Mouse (Mus musculus) intestine, embryonic 15.5 days (tissue): ENCODE results near the gene Lrrc14b. TPM values are rescaled to one million over a fixed set of nuclear protein-coding genes. Genes with fewer than 3 reads are reported as not detected.

Source experiments
- ATAC-seq: fragments of 200-750 bp; cut with Nextera tagmentation; 2 replicates; pipeline ENCODE4 v1.8.0; 2017; ENCODE audit warnings: moderate TSS enrichment, moderate library complexity
- H3K27ac ChIP-seq: fragments of 300-500 bp; sonication (generic); 2 replicates; pipeline ENCODE4 v1.5.1; 2015; ENCODE audit warnings: mild to moderate bottlenecking, inconsistent platforms
- H3K27me3 ChIP-seq: fragments of 300-500 bp; sonication (generic); replicated peaks from 2 replicates; pipeline ENCODE4 v1.6.1; 2015; ENCODE audit warnings: inconsistent platforms
- H3K36me3 ChIP-seq: fragments of 300-500 bp; sonication (generic); 2 replicates; pipeline ENCODE4 v1.6.1; 2015; ENCODE audit warnings: inconsistent platforms
- H3K4me1 ChIP-seq: fragments of 300-500 bp; sonication (generic); replicated peaks from 2 replicates; pipeline ENCODE4 v1.6.1; 2015; ENCODE audit warnings: inconsistent platforms
- H3K4me2 ChIP-seq: fragments of 300-500 bp; sonication (generic); replicated peaks from 2 replicates; pipeline ENCODE4 v1.6.1; 2015; ENCODE audit warnings: mild to moderate bottlenecking, inconsistent platforms
- H3K4me3 ChIP-seq: fragments of 300-500 bp; sonication (generic); replicated peaks from 2 replicates; pipeline ENCODE4 v1.5.1; 2015; ENCODE audit warnings: inconsistent platforms
- H3K9ac ChIP-seq: fragments of 300-500 bp; sonication (generic); 2 replicates; pipeline ENCODE4 v1.6.1; 2015; ENCODE audit warnings: inconsistent platforms
- H3K9me3 ChIP-seq: fragments of 300-500 bp; sonication (generic); 2 replicates; pipeline ENCODE4 v1.6.1; 2016; ENCODE audit warnings: inconsistent platforms
- WGBS: fragments of 180-500 bp; shearing (Covaris S2); methylation state at CpG from one replicate; pipeline ENCODE4 v1.1.7; 2015; 5-methylcytosine and 5-hydroxymethylcytosine counted together
- microRNA counts: library from miRNA; unstranded; fragments of <30 nt; microRNA quantifications from one replicate; lab custom pipeline; 2016
- polyA plus RNA-seq: library from polyadenylated mRNA; unstranded; fragments of >200 nt; fragmentation: Nextera tagmentation; extraction: Ambion mirVana; gene quantifications from 2 replicates; pipeline ENCODE4 v1.2.1, GENCODE M21; 2015

The Lrrc14b gene
- polyA plus RNA-seq, 1 experiment from 2014 or later = not detected

DNA sequence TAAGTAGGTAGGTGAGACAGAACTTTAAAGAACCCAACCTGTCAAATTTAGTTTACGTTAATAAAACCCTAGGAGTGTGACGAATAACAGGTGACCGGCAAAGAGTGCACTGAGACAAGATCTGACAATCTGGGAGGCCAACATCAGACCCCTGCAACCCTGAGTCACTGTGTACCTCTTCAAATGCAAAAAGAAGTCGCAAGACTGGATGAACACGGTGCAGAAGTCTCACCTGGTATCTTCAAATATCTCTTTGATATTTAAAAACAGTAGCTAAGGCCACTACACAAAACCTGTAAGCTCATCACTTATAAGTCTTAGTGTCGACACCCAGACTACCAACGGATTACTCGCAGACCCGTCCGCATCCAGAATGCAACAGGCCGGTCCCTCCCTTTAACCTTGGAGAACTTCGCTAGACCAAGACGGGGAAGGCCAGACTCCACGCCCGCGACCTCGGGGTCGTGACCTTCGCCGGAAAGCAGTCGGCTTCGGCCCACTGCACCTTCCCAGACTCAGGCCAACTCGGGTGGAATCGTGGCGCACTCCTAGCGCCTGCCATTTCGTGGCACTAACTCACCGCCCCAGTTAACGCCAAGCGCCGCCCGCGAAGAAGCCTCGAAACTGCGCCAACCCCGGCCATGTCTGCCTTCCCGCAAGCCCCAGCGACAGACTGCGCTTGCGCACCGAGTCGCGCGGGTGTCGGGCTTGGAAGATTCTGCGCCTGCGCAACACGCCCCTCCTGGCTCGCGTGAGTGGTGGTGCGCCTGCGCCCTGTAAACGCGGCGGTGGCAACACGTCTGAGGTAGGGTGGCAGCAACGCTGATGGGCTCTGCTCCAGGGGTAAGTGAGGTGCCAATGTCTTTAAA, 14.0 kb downstream of the Lrrc14b start, which contains the start of the genes Sdha and Ccdc127:
TSS of gene Sdha (minus strand) at position 715 of the 869 bp plus-strand sequence.
TSS of gene Ccdc127 (plus strand) at position 744 of the 869 bp plus-strand sequence.
- WGBS = under 1% methylated on average over 57 of the region's 57 CpGs
- no peaks in the 10 kb centered on the region for H3K27me3 ChIP-seq
- H3K36me3 ChIP-seq = peaks cover 10% of the 10 kb centered on the region
- peak within 1 kb of the TSS; percentile 71 for H3K9ac ChIP-seq
- peak within 1 kb of the TSS; percentile 74 for H3K27ac ChIP-seq
- H3K4me1 ChIP-seq = peaks cover 10% of the 10 kb centered on the region; the same call in 1 of the 2 replicates
- peak; percentile 99 for ATAC-seq
- peak within 1 kb of the TSS; percentile 61 for H3K4me3 ChIP-seq
- no peaks in the 10 kb centered on the region for H3K9me3 ChIP-seq
- H3K4me2 ChIP-seq = peak within 1 kb of the TSS; percentile 49

DNA sequence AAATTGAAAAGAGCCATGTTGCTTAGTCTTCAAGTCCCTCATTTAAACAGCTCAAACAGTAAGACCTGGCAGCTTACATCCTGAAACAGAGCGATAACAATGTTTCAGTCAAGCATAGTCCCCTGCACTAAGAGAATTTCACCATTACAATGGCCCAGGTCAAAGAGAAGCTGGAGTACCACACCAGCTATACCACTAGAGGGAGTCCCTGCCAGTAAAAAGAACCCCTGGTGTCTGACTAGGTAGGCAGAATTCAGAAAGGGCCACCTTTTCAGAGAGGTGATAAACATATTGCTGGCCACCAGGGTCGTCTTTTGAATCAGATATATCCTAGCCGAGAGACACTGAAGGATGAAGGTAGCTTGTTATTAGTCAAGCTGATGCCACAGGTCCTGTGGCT, 22.8 kb downstream of the Lrrc14b start:
- 42% methylated on average over 3 of the region's 3 CpGs for WGBS
- peak; percentile 65; the same call in 1 of the 2 replicates for ATAC-seq

GRCm38 (mm10) chr13:74329321-74329720, 34.5 kb downstream of the Lrrc14b start:
- no peak for ATAC-seq
- H3K4me3 ChIP-seq = no peak overlapping the region
- H3K9ac ChIP-seq = no peak overlapping the region
- H3K27me3 ChIP-seq = no peaks in the 10 kb centered on the region
- no peaks in the 10 kb centered on the region for H3K9me3 ChIP-seq
- peaks cover 45% of the 10 kb centered on the region for H3K36me3 ChIP-seq
- no peak overlapping the region for H3K4me2 ChIP-seq
- H3K27ac ChIP-seq = no peak overlapping the region
- no peaks in the 10 kb centered on the region for H3K4me1 ChIP-seq

More for the DNA sequence above, 22.8 kb downstream of the Lrrc14b start:
- Histone ChIP-seq H3K36me3 (peaks cover 36% of the 10 kb centered on the region), H3K27me3 (no peaks in the 10 kb centered on the region), H3K4me1 (no peaks in the 10 kb centered on the region), H3K4me2 (no peak overlapping the region), H3K9ac (no peak overlapping the region), H3K4me3 (no peak overlapping the region), H3K27ac (no peak overlapping the region), H3K9me3 (no peaks in the 10 kb centered on the region)

- peak; percentile 99 for ATAC-seq
- under 1% methylated on average over 36 of the region's 36 CpGs for WGBS
- H3K36me3 ChIP-seq = 0 out of 2 replicates have a peak, but pooled peaks cover 12% of the 10 kb centered on the region
- peak within 1 kb of the TSS; percentile 67 for H3K4me2 ChIP-seq
- H3K4me1 ChIP-seq = no peaks in the 10 kb centered on the region
- no peaks in the 10 kb centered on the region for H3K27me3 ChIP-seq
- H3K27ac ChIP-seq = peak within 1 kb of the TSS; percentile 66
- H3K9ac ChIP-seq = peak within 1 kb of the TSS; percentile 84
- peak within 1 kb of the TSS; percentile 78 for H3K4me3 ChIP-seq
- H3K9me3 ChIP-seq = no peaks in the 10 kb centered on the region
Measured at GRCm38 (mm10) chr13:74317170-74317849, 46.5 kb downstream of the Lrrc14b start, which contains the start of gene Pdcd6. Pdcd6 (minus strand) TSS chr13:74317580.

DNA sequence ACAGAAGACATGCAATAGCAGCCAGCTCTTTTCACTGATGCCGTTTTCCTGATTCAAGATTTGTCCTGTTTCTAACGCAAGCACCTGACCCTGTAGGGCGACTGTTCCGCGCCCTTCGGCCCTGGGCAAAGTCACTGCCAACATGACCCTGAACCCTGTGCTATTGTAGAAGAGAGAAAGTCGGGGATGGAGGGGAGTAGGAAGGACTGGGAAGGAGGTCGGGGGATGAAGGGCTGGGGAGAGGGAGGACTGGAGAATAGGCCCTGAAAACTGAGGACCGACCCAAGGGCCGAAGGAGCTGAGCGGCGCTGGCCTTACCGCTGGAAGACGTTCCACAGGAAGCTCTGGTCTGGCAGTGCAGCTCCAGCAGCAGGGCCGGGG, 47.0 kb downstream of the Lrrc14b start:
- Histone ChIP-seq H3K9me3 (no peaks in the 10 kb centered on the region), H3K4me2 (peak overlapping the region; percentile 67), H3K4me1 (no peaks in the 10 kb centered on the region), H3K36me3 (0 out of 2 replicates have a peak, but pooled peaks cover 8% of the 10 kb centered on the region), H3K9ac (peak overlapping the region; percentile 84), H3K27ac (peak overlapping the region; percentile 66), H3K27me3 (no peaks in the 10 kb centered on the region), H3K4me3 (peak overlapping the region; percentile 78)
- peak; percentile 67; the same call in 1 of the 2 replicates for ATAC-seq
- 3% methylated on average over 15 of the region's 15 CpGs for WGBS

GRCm38 (mm10) chr13:74316386-74316785, 47.4 kb downstream of the Lrrc14b start:
- Histone ChIP-seq H3K27ac (no peak overlapping the region), H3K4me1 (no peaks in the 10 kb centered on the region), H3K36me3 (peaks cover 10% of the 10 kb centered on the region; the same call in 1 of the 2 replicates), H3K9me3 (no peaks in the 10 kb centered on the region), H3K4me2 (peak overlapping the region; percentile 67), H3K9ac (peak overlapping the region; percentile 84), H3K4me3 (peak overlapping the region; percentile 78), H3K27me3 (no peaks in the 10 kb centered on the region)
- WGBS = 23% methylated on average over 4 of the region's 4 CpGs
- no peak for ATAC-seq

DNA sequence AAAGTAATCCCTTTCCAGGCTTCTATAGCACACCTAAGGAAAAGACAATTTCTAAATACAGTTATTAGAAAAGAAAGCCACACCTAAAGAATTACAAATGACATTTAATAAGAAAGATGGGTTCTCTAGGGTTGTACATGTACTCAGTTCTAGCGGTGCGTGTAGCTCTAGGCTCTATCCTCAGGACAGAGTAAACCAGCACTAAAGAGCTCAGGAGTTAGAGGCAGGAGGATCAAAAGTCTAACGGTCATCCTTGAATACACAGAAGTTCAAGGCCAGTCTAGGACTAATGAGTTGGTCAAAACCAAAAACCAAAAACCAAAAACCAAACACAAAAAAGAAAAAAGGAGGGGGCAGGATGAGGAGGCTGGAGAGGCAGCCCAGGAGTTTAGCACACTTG, 49.2 kb downstream of the Lrrc14b start:
- no peak overlapping the region for H3K9ac ChIP-seq
- H3K27me3 ChIP-seq = no peaks in the 10 kb centered on the region
- H3K4me2 ChIP-seq = no peak overlapping the region
- H3K4me3 ChIP-seq = no peak overlapping the region
- no peak for ATAC-seq
- peaks cover 10% of the 10 kb centered on the region; the same call in 1 of the 2 replicates for H3K36me3 ChIP-seq
- H3K27ac ChIP-seq = no peak overlapping the region
- H3K9me3 ChIP-seq = no peaks in the 10 kb centered on the region
- 96% methylated on average over 3 of the region's 3 CpGs for WGBS
- H3K4me1 ChIP-seq = no peaks in the 10 kb centered on the region

MicroRNA genes within 50 kb of the gene (microRNA counts, 519-probe panel; counts per million panel counts)
- microRNA mmu-miR-692 (lab: Ali Mortazavi, UCI) = 97.1 counts per million, percentile 29 among the panel's probes with 10 or more counts

Other genes with a start within 250 kb of the Lrrc14b start
- gene Slc9a3, start 242.5 kb downstream of the Lrrc14b start, polyA plus RNA-seq = 5.0 and 6.2 TPM in 2 replicates
- gene Exoc3, start 155.3 kb downstream of the Lrrc14b start, polyA plus RNA-seq = 60.9 and 65.6 TPM in 2 replicates
- 0.25 and 0.28 TPM in 2 replicates for gene Ahrr, start 71.7 kb downstream of the Lrrc14b start, polyA plus RNA-seq
- 170 and 182 TPM in 2 replicates for gene Pdcd6, start 46.4 kb downstream of the Lrrc14b start, polyA plus RNA-seq
- 314 and 349 TPM in 2 replicates for gene Sdha, start 13.7 kb downstream of the Lrrc14b start, polyA plus RNA-seq
- gene Ccdc127, start 13.7 kb downstream of the Lrrc14b start, polyA plus RNA-seq = 44.4 and 48.6 TPM in 2 replicates
- gene Zfp72, start 26.8 kb upstream of the Lrrc14b start, polyA plus RNA-seq = 3.6 and 5.7 TPM in 2 replicates
- 113 and 116 TPM in 2 replicates for gene Ftl1-ps1, start 35.7 kb upstream of the Lrrc14b start, polyA plus RNA-seq
- gene Zfp825, start 130.0 kb upstream of the Lrrc14b start, polyA plus RNA-seq = 14.3 and 16.2 TPM in 2 replicates